Mouse (Mus musculus) effector memory CD4-positive, alpha-beta T cell, adult 7 months (primary cell): ENCODE data around the gene Bcl2a1d. TPM values are rescaled to one million over a fixed set of nuclear protein-coding genes. Genes with fewer than 3 reads are reported as not detected.

Experiments
- polyA plus RNA-seq: library from polyadenylated mRNA; unstranded; fragments of 100-300 nt; shearing (Covaris generic); gene quantifications from one replicate; pipeline ENCODE4 v1.2.1, GENCODE M21; 2017

Gene Bcl2a1d
- polyA plus RNA-seq = 814 TPM

GRCm38 (mm10) chr9:88731728-88732127 is at the start of gene Bcl2a1d:
Gene Bcl2a1d (minus strand): TSS chr9:88731914.

DNA sequence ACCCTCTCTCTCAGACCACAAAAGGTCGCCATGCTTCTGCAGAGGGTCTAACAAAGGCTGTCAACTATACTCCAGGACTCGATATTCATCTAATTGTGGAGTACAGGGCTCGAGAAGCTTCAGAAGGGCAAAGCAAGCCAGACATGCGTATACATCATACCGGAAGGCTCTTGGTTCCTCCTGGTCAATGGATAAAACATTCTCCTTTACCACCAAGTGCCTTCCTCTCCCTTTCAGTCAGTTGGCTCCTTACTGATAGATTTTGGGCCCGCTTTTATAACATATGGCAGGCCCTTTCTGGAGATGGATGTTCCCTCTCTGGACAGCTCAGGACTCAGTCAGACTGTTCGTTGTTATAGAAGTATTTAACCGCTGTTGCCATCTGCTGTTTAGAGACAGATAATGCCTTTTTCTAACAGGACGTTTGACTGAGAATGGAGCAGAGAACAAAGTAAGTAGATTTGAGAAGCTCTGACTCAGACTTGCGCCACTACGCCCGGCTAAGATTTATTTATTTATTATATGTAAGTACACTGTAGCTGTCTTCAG is 11.7 kb downstream of the Bcl2a1d start, which contains the start of gene Mthfsl:
Gene Mthfsl, minus strand, starts transcription at position 308 of the 549 bp plus-strand sequence.

Other genes with a start within 250 kb of the Bcl2a1d start
- gene Syncrip, start 249.3 kb downstream of the Bcl2a1d start, polyA plus RNA-seq = 94.7 TPM
- 23.2 TPM for gene Zfp949, start 183.9 kb downstream of the Bcl2a1d start, polyA plus RNA-seq
- not detected for gene Trim43a, start 151.0 kb downstream of the Bcl2a1d start, polyA plus RNA-seq
- gene Mthfsl, start 11.6 kb downstream of the Bcl2a1d start, polyA plus RNA-seq = 86.9 TPM
- gene Trim43c, start 107.2 kb upstream of the Bcl2a1d start, polyA plus RNA-seq = not detected
- 1.8 TPM for gene Bcl2a1a, start 225.0 kb upstream of the Bcl2a1d start, polyA plus RNA-seq